Mouse (Mus musculus): ENCODE results near the gene Olfr1302. TPM values are rescaled to one million over a fixed set of nuclear protein-coding genes. Genes with fewer than 3 reads are reported as not detected.

Gene Olfr1302
- total RNA-seq (2021) = not detected
- long read RNA-seq = 0 reads

- DNase-seq (ENCODE audit: low spot score in 2 of 2) = no peak
Measured at GRCm38 (mm10) chr2:111777129-111777528, at the start of gene Olfr1302. Gene Olfr1302 (plus strand): TSS chr2:111777429.

- no peak for DNase-seq (ENCODE audit: low spot score in 2 of 2)
Measured at GRCm38 (mm10) chr2:111750706-111751105, 26.5 kb upstream of the Olfr1302 start, which contains the start of gene Olfr1301. Gene Olfr1301 (plus strand): TSS chr2:111751006.

GRCm38 (mm10) chr2:111812936-111813335 is 35.7 kb downstream of the Olfr1302 start:
- DNase-seq (ENCODE audit: low spot score in 2 of 2) = no peak

- no peak for DNase-seq (ENCODE audit: low spot score in 2 of 2)
Measured at GRCm38 (mm10) chr2:111820240-111820639, 43.0 kb downstream of the Olfr1302 start, which contains the start of gene Olfr1303. Gene Olfr1303 (minus strand): TSS chr2:111820340.

Other genes starting within 250 kb of the Olfr1302 start
- not detected for gene Olfr1294, start 237.1 kb upstream of the Olfr1302 start, total RNA-seq (2021)
- gene Olfr1295, start 207.7 kb upstream of the Olfr1302 start, total RNA-seq (2021) = not detected
- not detected for gene Olfr1297, start 150.9 kb upstream of the Olfr1302 start, total RNA-seq (2021)
- gene Olfr1298, start 128.2 kb upstream of the Olfr1302 start, total RNA-seq (2021) = not detected
- not detected for gene Olfr1299, start 116.0 kb upstream of the Olfr1302 start, total RNA-seq (2021)
- not detected for gene Olfr1301, start 26.4 kb upstream of the Olfr1302 start, total RNA-seq (2021)
- gene Olfr1303, start 42.9 kb downstream of the Olfr1302 start, total RNA-seq (2021) = not detected
- gene Olfr1305, start 99.7 kb downstream of the Olfr1302 start, total RNA-seq (2021) = not detected
- gene Olfr1306, start 138.8 kb downstream of the Olfr1302 start, total RNA-seq (2021) = not detected
- under 1 TPM; 0.02 to 0.04 TPM for gene Olfr1307, start 172.0 kb downstream of the Olfr1302 start, total RNA-seq (2021)
- not detected for gene Olfr1308, start 187.5 kb downstream of the Olfr1302 start, total RNA-seq (2021)
- not detected for gene Olfr1309, start 212.9 kb downstream of the Olfr1302 start, total RNA-seq (2021)
- gene Olfr1310, start 235.3 kb downstream of the Olfr1302 start, total RNA-seq (2021) = not detected
- gene Olfr1311, start 247.0 kb downstream of the Olfr1302 start, total RNA-seq (2021) = not detected